ENCODE assay signal across 13 mouse cellular contexts in the genomic region with DNA sequence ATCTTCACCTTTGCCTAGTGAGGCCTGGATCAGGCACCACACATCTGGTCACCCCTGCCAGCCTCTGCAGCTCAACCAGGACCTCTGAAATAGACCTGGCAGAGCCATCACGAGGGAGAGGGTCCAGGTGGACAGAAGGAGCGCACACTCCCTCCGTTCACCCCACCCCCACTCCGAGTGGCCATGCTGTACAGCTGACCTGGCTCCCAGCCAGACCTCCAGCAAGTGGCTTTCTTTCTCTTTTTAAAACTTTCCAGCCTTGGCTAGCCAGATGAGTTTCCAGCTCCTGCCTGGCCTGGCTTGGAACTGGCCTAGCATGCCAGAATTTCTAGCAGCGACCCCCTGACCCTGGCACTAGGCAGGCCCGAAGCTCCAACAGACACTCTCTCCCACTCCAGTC.
DNase-seq lines count a peak whose midpoint lies in the region; ATAC-seq and TF ChIP-seq lines count a peak whose summit lies in the region.
"Had no signal": no experiment of that assay in that cellular context is flagged by ENCODE, and none has a peak within 500 bp of the region (broad histone marks: within the 10 kb centered on the region; RNA-seq: fewer than 3 reads in every experiment).

No protein-coding gene starts in this region.

- TF ChIP-seq CTCF in hindbrain, postnatal 0 days (IDR thresholded peaks at IDR 0.05; ENCODE audit: low read depth), result no peak

- no peak for ATAC-seq in hindbrain, postnatal 0 days
- ATAC-seq: liver, postnatal 0 days had no signal

- peak; percentile 22 for DNase-seq in hindbrain, postnatal 0 days (ENCODE audit: low spot score)
- no peak for DNase-seq in hindbrain, embryonic 10.5 days (ENCODE audit: low spot score)
- DNase-seq in right cerebral cortex, postnatal 14 days, result peak; percentile 23
- DNase-seq in right cerebral cortex, postnatal 10 days (ENCODE audit: low spot score in 2 of 2), result no peak
- peak; percentile 45 for DNase-seq in heart, postnatal 4 days
- peak; percentile 38 to 61 for DNase-seq in lung, postnatal 4 days
- no peak for DNase-seq in thymus, adult 18-20 months
- DNase-seq: cerebellum, adult 2 months; liver, postnatal 0 days; right cerebral cortex, postnatal 25 days had no signal

- H3K4me1 ChIP-seq in hindbrain, postnatal 0 days (ENCODE audit: insufficient read depth, low read length), result 0 out of 2 replicates have a peak, but pooled peaks cover 5% of the 10 kb centered on the region
- H3K4me1 ChIP-seq in hindbrain, embryonic 10.5 days (replicated peaks), result peaks cover 90% of the 10 kb centered on the region

- H3K4me2 ChIP-seq in hindbrain, postnatal 0 days (ENCODE audit: low read depth, low read length), result no peak overlapping the region
- H3K4me2 ChIP-seq: embryonic facial prominence, embryonic 12.5 days had no signal

- no peaks in the 10 kb centered on the region for H3K9me3 ChIP-seq in hindbrain, postnatal 0 days (ENCODE audit: low read length)
- no peaks in the 10 kb centered on the region for H3K9me3 ChIP-seq in hindbrain, embryonic 10.5 days
- H3K9me3 ChIP-seq: embryonic facial prominence, embryonic 12.5 days had no signal

- no peak overlapping the region for H3K9ac ChIP-seq in hindbrain, postnatal 0 days (replicated peaks; ENCODE audit: low read length)
- H3K9ac ChIP-seq: embryonic facial prominence, embryonic 12.5 days; liver, postnatal 0 days had no signal

- no peak overlapping the region for H3K27ac ChIP-seq in hindbrain, postnatal 0 days
- H3K27ac ChIP-seq in hindbrain, embryonic 10.5 days, result no peak overlapping the region
- H3K27ac ChIP-seq: embryonic facial prominence, embryonic 12.5 days; kidney, postnatal 0 days had no signal

- 19% methylated on average over 6 of the region's 6 CpGs for WGBS in hindbrain, postnatal 0 days
- 31% methylated on average over 6 of the region's 6 CpGs for WGBS in hindbrain, embryonic 10.5 days

- H3K4me3 ChIP-seq in hindbrain, postnatal 0 days (ENCODE audit: low read length), result no peak overlapping the region
- no peak overlapping the region for H3K4me3 ChIP-seq in hindbrain, embryonic 10.5 days
- H3K4me3 ChIP-seq: embryonic facial prominence, embryonic 12.5 days; myocyte had no signal

- no peaks in the 10 kb centered on the region; the same call in 1 of the 2 replicates for H3K27me3 ChIP-seq in hindbrain, postnatal 0 days (ENCODE audit: insufficient read depth, low read length)
- peaks cover 99% of the 10 kb centered on the region for H3K27me3 ChIP-seq in hindbrain, embryonic 10.5 days (ENCODE audit: insufficient read depth, poor library complexity, severe bottlenecking)

- H3K36me3 ChIP-seq in hindbrain, postnatal 0 days (ENCODE audit: insufficient read depth, low read length), result no peaks in the 10 kb centered on the region
- no peaks in the 10 kb centered on the region for H3K36me3 ChIP-seq in hindbrain, embryonic 10.5 days
- H3K36me3 ChIP-seq: embryonic facial prominence, embryonic 12.5 days had no signal

Comparison
In these comparisons a context has a peak if more than half of its experiments do, and no peak if none do; other contexts are left out.
1. DNase-seq: peak in hindbrain, postnatal 0 days (single experiment), right cerebral cortex, postnatal 14 days (single experiment), heart, postnatal 4 days (single experiment) and lung, postnatal 4 days (2 of 2); none in hindbrain, embryonic 10.5 days (single experiment), right cerebral cortex, postnatal 10 days (0 of 2) and thymus, adult 18-20 months (0 of 2).